31 mouse cellular contexts compared by ENCODE assay signal in genomic region chr8:64945606-64946005, GRCm38 (mm10). TPM values are rescaled to one million over a fixed set of nuclear protein-coding genes. Genes with fewer than 3 reads are reported as not detected.
DNase-seq lines count a peak whose midpoint lies in the region; ATAC-seq and TF ChIP-seq lines count a peak whose summit lies in the region.
"Had no signal": no experiment of that assay in that cellular context is flagged by ENCODE, and none has a peak within 500 bp of the region (broad histone marks: within the 10 kb centered on the region; RNA-seq: fewer than 3 reads in every experiment).

No protein-coding gene starts in this region.

- H3K4me3 ChIP-seq in liver, embryonic 12.5 days: no peak overlapping the region
- H3K4me3 ChIP-seq in liver, embryonic 11.5 days (ENCODE audit: low read depth, low read length): no peak overlapping the region
- H3K4me3 ChIP-seq in bone marrow macrophage, adult 2 months (ENCODE audit: insufficient read depth, low read length): no peak overlapping the region
- H3K4me3 ChIP-seq: forebrain, embryonic 10.5 days; heart, adult 2 months; hindbrain, embryonic 13.5 days; midbrain, embryonic 12.5 days; neural tube, embryonic 13.5 days had no signal

- H3K27ac ChIP-seq in liver, embryonic 12.5 days: no peak overlapping the region
- H3K27ac ChIP-seq in liver, embryonic 11.5 days (ENCODE audit: low read depth, low read length): no peak overlapping the region
- H3K27ac ChIP-seq in bone marrow macrophage, adult 2 months (ENCODE audit: insufficient read depth, low read depth, low read length): peak overlapping the region; percentile 65
- H3K27ac ChIP-seq: forebrain, embryonic 10.5 days; hindbrain, embryonic 13.5 days; liver, embryonic 14.5 days; midbrain, embryonic 12.5 days; neural tube, embryonic 13.5 days; stomach, embryonic 15.5 days had no signal

- no peaks in the 10 kb centered on the region for H3K9me3 ChIP-seq in liver, embryonic 12.5 days (replicated peaks)
- H3K9me3 ChIP-seq in liver, embryonic 11.5 days (ENCODE audit: control insufficient read depth, low read length): no peaks in the 10 kb centered on the region
- H3K9me3 ChIP-seq: forebrain, embryonic 10.5 days; hindbrain, embryonic 13.5 days; midbrain, embryonic 12.5 days; neural tube, embryonic 13.5 days; stomach, embryonic 15.5 days had no signal

- no peak for TF ChIP-seq POLR2A in bone marrow macrophage, adult 2 months (IDR thresholded peaks at IDR 0.05; ENCODE audit: borderline replicate concordance, low read depth, low read length)

- 0 out of 2 replicates have a peak overlapping the region, but pooled peaks have one; percentile 85 for H3K4me2 ChIP-seq in liver, embryonic 12.5 days
- H3K4me2 ChIP-seq in liver, embryonic 11.5 days: no peak overlapping the region

- 42% methylated on average over 7 of the region's 7 CpGs for WGBS in liver, embryonic 12.5 days (ENCODE audit: insufficient replicate concordance)
- 61% methylated on average over 7 of the region's 7 CpGs for WGBS in liver, embryonic 11.5 days

- no peaks in the 10 kb centered on the region for H3K36me3 ChIP-seq in liver, embryonic 12.5 days
- H3K36me3 ChIP-seq in liver, embryonic 11.5 days (ENCODE audit: control insufficient read depth, insufficient read depth, low read length): no peaks in the 10 kb centered on the region
- H3K36me3 ChIP-seq: forebrain, embryonic 10.5 days; hindbrain, embryonic 13.5 days; midbrain, embryonic 12.5 days; neural tube, embryonic 13.5 days; stomach, embryonic 15.5 days had no signal

- no peak for TF ChIP-seq CTCF in bone marrow macrophage, adult 2 months (IDR thresholded peaks at IDR 0.05; ENCODE audit: low read depth, low read length)

- no peak for ATAC-seq in liver, embryonic 12.5 days
- ATAC-seq in liver, embryonic 11.5 days (replicated peaks; ENCODE audit: low FRiP score): no peak
- ATAC-seq: forebrain, postnatal 0 days; inflammation-experienced regulatory T-cells, adult 6 months had no signal

- H3K27me3 ChIP-seq in liver, embryonic 12.5 days (replicated peaks): peaks cover 16% of the 10 kb centered on the region
- no peaks in the 10 kb centered on the region for H3K27me3 ChIP-seq in liver, embryonic 11.5 days (replicated peaks; ENCODE audit: control insufficient read depth, insufficient read depth, low read length)
- H3K27me3 ChIP-seq: stomach, embryonic 15.5 days had no signal

- no peak overlapping the region for H3K9ac ChIP-seq in liver, embryonic 12.5 days
- H3K9ac ChIP-seq in liver, embryonic 11.5 days (ENCODE audit: low read depth, low read length): no peak overlapping the region
- H3K9ac ChIP-seq: forebrain, postnatal 0 days; hindbrain, embryonic 13.5 days; liver, embryonic 14.5 days; midbrain, embryonic 12.5 days; neural tube, embryonic 13.5 days; stomach, embryonic 15.5 days had no signal

- peaks cover 20% of the 10 kb centered on the region for H3K4me1 ChIP-seq in liver, embryonic 12.5 days
- H3K4me1 ChIP-seq in liver, embryonic 11.5 days (replicated peaks; ENCODE audit: control insufficient read depth, insufficient read depth, low read length): no peaks in the 10 kb centered on the region; the same call in 1 of the 2 replicates
- peaks cover 23% of the 10 kb centered on the region for H3K4me1 ChIP-seq in bone marrow macrophage, adult 2 months (ENCODE audit: control insufficient read depth, insufficient read depth, low read length)

- no peak for DNase-seq in liver, embryonic 11.5 days (ENCODE audit: low spot score)
- peak; percentile 53 for DNase-seq in 416B (ENCODE audit: low read depth)
- DNase-seq in adrenal gland, adult 2 months: peak; percentile 81
- no peak for DNase-seq in kidney, postnatal 4 days
- no peak for DNase-seq in thymus, postnatal 25 days
- DNase-seq in kidney, adult 9 months: no peak
- DNase-seq: cerebellum, adult 11-12 months; cerebellum, postnatal 10 days; gastrocnemius, postnatal 25 days; heart, adult 2 months; heart, postnatal 36 days; kidney, adult 2 months; kidney, postnatal 14 days; layer of hippocampus, postnatal 36 days; thymus, adult 18-20 months had no signal

RNA-seq across cellular contexts. Expression of gene Tmem192, which starts 1.4 kb away (rescaled TPM):
- 18.1 TPM in 2 replicates for polyA plus RNA-seq in liver, embryonic 12.5 days (2016; fragmentation: Nextera tagmentation; extraction: Ambion mirVana)
- 25.0 and 28.0 TPM in 2 replicates for polyA plus RNA-seq in liver, embryonic 11.5 days (2014; fragmentation: Nextera tagmentation; extraction: Ambion mirVana)
- 10 to 100 TPM; 57.5 to 77.8 TPM for total RNA-seq in adrenal gland, adult 2 months (2021)
- polyA plus RNA-seq in adrenal gland, adult 2 months (2012; rRNA removed): 141 and 177 TPM in 2 replicates
- polyA plus RNA-seq in bone marrow macrophage, adult 2 months (2012; ENCODE audit: insufficient read depth, insufficient read length, missing spikeins): 54.1 and 59.9 TPM in 2 replicates

RNA-seq across cellular contexts. Expression of gene Trim75, which starts 42.0 kb away (rescaled TPM):
- not detected in 2 replicates for polyA plus RNA-seq in liver, embryonic 12.5 days (2016; fragmentation: Nextera tagmentation; extraction: Ambion mirVana)
- not detected in 2 replicates for polyA plus RNA-seq in liver, embryonic 11.5 days (2014; fragmentation: Nextera tagmentation; extraction: Ambion mirVana)
- total RNA-seq in adrenal gland, adult 2 months (2021): not detected
- polyA plus RNA-seq in adrenal gland, adult 2 months (2012; rRNA removed): not detected in 2 replicates
- not detected in 2 replicates for polyA plus RNA-seq in bone marrow macrophage, adult 2 months (2012; ENCODE audit: insufficient read depth, insufficient read length, missing spikeins)
- total RNA-seq: forebrain, postnatal 0 days; gastrocnemius, postnatal 25 days; heart, adult 2 months; heart, postnatal 36 days; layer of hippocampus, adult 8-10 months; layer of hippocampus, postnatal 36 days; left cerebral cortex, postnatal 10 days; monocyte, adult 5-6 weeks had no signal
- polyA plus RNA-seq: embryonic facial prominence, embryonic 11.5 days; forebrain, embryonic 10.5 days; heart, adult 2 months; limb, embryonic 11.5 days; liver, embryonic 14.5 days; lung, embryonic 16.5 days; midbrain, embryonic 12.5 days; stomach, embryonic 15.5 days had no signal

Comparison
In these comparisons a context has a peak if more than half of its experiments do, and no peak if none do; other contexts are left out.
1. DNase-seq: peak in 416B (single experiment) and adrenal gland, adult 2 months (single experiment); none in liver, embryonic 11.5 days (single experiment), kidney, postnatal 4 days (0 of 2), thymus, postnatal 25 days (single experiment) and kidney, adult 9 months (single experiment).